Mouse (Mus musculus) brown adipose tissue, adult 24 weeks (tissue): Measurements from ENCODE around the gene Tnfrsf4. TPM values are rescaled to one million over a fixed set of nuclear protein-coding genes. Genes with fewer than 3 reads are reported as not detected.

Experiments used
- H3K27ac ChIP-seq: fragments of 200-500 bp; replicated peaks from 2 replicates; pipeline ENCODE4 v1.5.1; 2012; ENCODE audit warnings: low read depth, mild to moderate bottlenecking, low read length
- H3K4me1 ChIP-seq: fragments of 200-500 bp; 2 replicates; pipeline ENCODE4 v1.6.1; 2012; ENCODE audit warnings: low read length, mixed read lengths; ENCODE audit not compliant: control insufficient read depth, insufficient read depth, insufficient read length
- H3K4me3 ChIP-seq: fragments of 200-500 bp; 2 replicates; pipeline ENCODE4 v1.5.1; 2012; ENCODE audit warnings: low read depth, mild to moderate bottlenecking, low read length, moderate library complexity; ENCODE audit not compliant: insufficient read depth
- polyA plus RNA-seq: library from polyadenylated mRNA; stranded (reverse); fragments of >200 nt; gene quantifications from 2 replicates; pipeline ENCODE4 v1.2.4, GENCODE M21; 2012; ENCODE audit not compliant: missing spikeins, insufficient read depth, insufficient read length

Tnfrsf4 gene
- polyA plus RNA-seq = not detected in 2 replicates

- Histone ChIP-seq H3K4me3 (no peak within 1 kb of the TSS), H3K27ac (no peak within 1 kb of the TSS), H3K4me1 (no peaks in the 10 kb centered on the region)
These were observed at the start of gene Tnfrsf4 for GRCm38 (mm10) chr4:156013637-156014036. Tnfrsf4 (plus strand) TSS chr4:156013843.

GRCm38 (mm10) chr4:155964396-155964795, 49.2 kb upstream of the Tnfrsf4 start:
- H3K27ac ChIP-seq = no peak overlapping the region
- H3K4me3 ChIP-seq = no peak overlapping the region
- no peaks in the 10 kb centered on the region; the same call in 1 of the 2 replicates for H3K4me1 ChIP-seq

- H3K27ac ChIP-seq = no peak overlapping the region
These were observed 44.5 kb upstream of the Tnfrsf4 start for GRCm38 (mm10) chr4:155969043-155969653.

GRCm38 (mm10) chr4:155970286-155970685, 43.4 kb upstream of the Tnfrsf4 start:
- Histone ChIP-seq H3K4me1 (no peaks in the 10 kb centered on the region), H3K4me3 (no peak overlapping the region), H3K27ac (no peak overlapping the region)

More at GRCm38 (mm10) chr4:155969043-155969653, 44.5 kb upstream of the Tnfrsf4 start:
- Histone ChIP-seq H3K4me3 (no peak overlapping the region), H3K4me1 (no peaks in the 10 kb centered on the region)

GRCm38 (mm10) chr4:155972651-155973050, 41.0 kb upstream of the Tnfrsf4 start:
- Histone ChIP-seq H3K27ac (no peak overlapping the region), H3K4me3 (no peak overlapping the region), H3K4me1 (no peaks in the 10 kb centered on the region)

- no peak overlapping the region for H3K27ac ChIP-seq
- H3K4me1 ChIP-seq = no peaks in the 10 kb centered on the region
- no peak overlapping the region for H3K4me3 ChIP-seq
These were observed 40.4 kb upstream of the Tnfrsf4 start for GRCm38 (mm10) chr4:155973239-155973638.

- Histone ChIP-seq H3K4me1 (no peaks in the 10 kb centered on the region), H3K27ac (no peak overlapping the region), H3K4me3 (no peak overlapping the region)
These were observed 32.1 kb upstream of the Tnfrsf4 start for GRCm38 (mm10) chr4:155981436-155982082.

- Histone ChIP-seq H3K4me3 (no peak overlapping the region), H3K27ac (no peak overlapping the region), H3K4me1 (no peaks in the 10 kb centered on the region)
These were observed 29.9 kb upstream of the Tnfrsf4 start for GRCm38 (mm10) chr4:155983788-155984187.

GRCm38 (mm10) chr4:155991211-155991907, 22.3 kb upstream of the Tnfrsf4 start:
- H3K27ac ChIP-seq = no peak overlapping the region
- H3K4me3 ChIP-seq = peak overlapping the region; percentile 92
- H3K4me1 ChIP-seq = peaks cover 9% of the 10 kb centered on the region

GRCm38 (mm10) chr4:155991908-155992230, 21.8 kb upstream of the Tnfrsf4 start:
- 0 out of 2 replicates have a peak overlapping the region, but pooled peaks have one; percentile 93 for H3K27ac ChIP-seq
- H3K4me3 ChIP-seq = peak overlapping the region; percentile 92
- H3K4me1 ChIP-seq = peaks cover 9% of the 10 kb centered on the region

- Histone ChIP-seq H3K27ac (peak within 1 kb of the TSS; percentile 93), H3K4me3 (peak within 1 kb of the TSS; percentile 92), H3K4me1 (peaks cover 9% of the 10 kb centered on the region)
These were observed 21.3 kb upstream of the Tnfrsf4 start, which contains the start of the genes B3galt6 and Sdf4 for GRCm38 (mm10) chr4:155992241-155992905. B3galt6 (minus strand) TSS chr4:155992649. Sdf4 (plus strand) TSS chr4:155992872.

- Histone ChIP-seq H3K27ac (peak overlapping the region; percentile 93), H3K4me3 (peak overlapping the region; percentile 70), H3K4me1 (peaks cover 9% of the 10 kb centered on the region)
These were observed 20.6 kb upstream of the Tnfrsf4 start for GRCm38 (mm10) chr4:155992906-155993547.

GRCm38 (mm10) chr4:155993606-155994005, 20.0 kb upstream of the Tnfrsf4 start:
- H3K4me1 ChIP-seq = peaks cover 9% of the 10 kb centered on the region
- peak overlapping the region; percentile 70 for H3K4me3 ChIP-seq
- peak overlapping the region; percentile 93 for H3K27ac ChIP-seq

GRCm38 (mm10) chr4:156004109-156004508, 9.5 kb upstream of the Tnfrsf4 start:
- Histone ChIP-seq H3K4me1 (no peaks in the 10 kb centered on the region), H3K4me3 (no peak overlapping the region), H3K27ac (no peak overlapping the region)
